Mouse (Mus musculus) cerebellum, adult 11 months (tissue): ENCODE measurements around the gene Prr36.

Experiments used
- DNase-seq: peaks from one replicate; pipeline ENCODE4 v3.0.0; 2022

Gene Prr36

DNA sequence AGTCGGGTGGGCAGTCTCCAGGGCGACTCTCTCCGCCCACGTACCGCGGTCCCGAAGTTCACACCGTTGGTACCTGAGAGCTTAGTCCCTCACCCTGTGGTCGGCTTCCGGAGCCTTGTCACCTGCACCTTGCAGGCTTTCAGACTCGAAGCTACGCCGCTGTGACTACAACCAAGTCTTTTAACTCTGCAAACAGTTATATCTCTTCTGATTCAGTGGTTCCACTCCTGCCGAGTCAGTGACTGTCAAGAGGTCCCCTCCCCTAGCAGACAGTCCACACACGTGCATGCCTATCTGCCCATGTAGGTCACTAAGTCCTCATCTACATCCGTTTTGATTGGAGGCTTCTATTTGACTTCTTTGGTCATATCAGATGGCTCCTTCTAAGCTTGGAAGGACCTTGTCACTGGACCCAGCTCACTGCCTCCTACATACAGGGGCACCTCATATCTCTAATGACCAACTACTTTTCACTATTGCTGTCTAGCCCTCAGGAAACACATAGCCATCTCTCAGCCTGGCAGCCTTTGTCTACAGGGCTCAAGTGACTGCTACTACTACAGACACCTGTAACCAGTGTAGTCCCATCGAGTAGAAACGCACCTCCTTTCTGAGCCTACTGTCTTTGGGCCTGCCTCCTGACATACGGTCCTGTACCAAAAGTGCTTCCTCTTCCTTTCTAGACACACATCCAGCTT lies 22.1 kb upstream of the Prr36 start:
- DNase-seq: no peak

DNA sequence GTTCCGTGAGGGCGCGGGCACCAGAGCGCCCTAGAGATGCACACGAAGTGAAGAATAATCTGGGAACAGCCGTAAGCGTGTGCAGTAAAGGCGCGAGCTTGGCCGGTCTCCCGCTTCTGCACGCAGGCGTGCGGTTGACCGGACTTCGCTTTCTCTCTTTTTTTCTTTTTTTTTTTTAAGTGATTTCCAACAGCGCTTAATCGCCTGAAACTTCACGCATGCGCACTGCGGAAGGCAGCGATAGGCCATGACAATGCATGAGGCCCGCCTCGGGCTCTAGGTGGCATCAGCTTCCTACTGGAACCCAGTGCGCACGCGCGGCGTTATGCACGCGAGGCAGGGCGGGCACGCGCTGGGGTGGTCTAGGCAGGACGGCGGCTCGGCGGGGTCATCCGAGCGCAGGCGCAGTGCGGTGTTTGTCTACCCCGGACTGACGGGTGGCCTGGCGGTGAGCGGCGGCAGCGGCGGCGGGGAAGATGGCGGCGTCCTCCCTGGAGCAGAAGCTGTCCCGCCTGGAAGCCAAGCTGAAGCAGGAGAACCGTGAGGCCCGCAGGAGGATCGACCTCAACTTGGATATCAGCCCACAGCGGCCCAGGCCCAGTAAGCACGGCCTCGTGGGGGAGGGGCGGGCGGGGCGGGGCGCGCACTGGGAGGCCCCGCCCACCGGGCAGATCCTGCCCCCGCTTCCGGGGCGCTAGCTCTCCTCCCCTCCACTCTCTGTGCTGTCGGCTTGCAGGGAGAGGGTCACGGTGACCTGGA lies 21.4 kb upstream of the Prr36 start, which contains the start of the genes Map2k7 and Gm49320:
Gene Map2k7 (plus strand): TSS at position 307 of the 759 bp plus-strand sequence.
Gene Gm49320 (plus strand): TSS at position 432 of the 759 bp plus-strand sequence.
- peak; percentile 100 for DNase-seq

DNA sequence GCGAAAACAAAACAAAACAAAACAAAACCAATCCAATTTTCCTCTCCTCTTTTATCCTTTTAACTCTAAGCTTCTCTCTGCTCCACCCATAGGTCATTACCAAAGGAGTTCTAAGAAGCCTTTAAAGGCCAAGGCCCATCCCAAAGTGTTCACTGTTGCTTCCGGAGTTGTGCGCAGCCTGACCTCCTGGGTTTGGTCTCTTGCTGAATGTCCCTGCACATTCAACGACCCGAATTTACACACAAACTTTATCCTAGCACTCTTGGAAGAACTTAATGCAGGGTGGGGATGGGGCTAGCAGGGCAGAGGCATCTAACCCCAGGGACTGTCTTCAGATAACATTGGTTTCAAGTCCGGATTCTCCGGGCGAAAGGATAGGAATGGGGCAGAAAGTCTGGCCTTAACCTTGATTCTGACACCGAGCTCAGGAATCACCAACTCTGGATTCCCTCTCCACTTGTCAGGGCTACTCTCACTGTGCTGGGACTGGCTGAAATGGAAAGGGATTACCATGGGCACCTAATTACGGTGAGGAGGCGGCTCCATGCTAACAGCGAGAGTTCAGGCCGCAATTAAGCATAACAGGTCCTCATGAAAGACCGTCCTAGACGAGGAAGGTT lies 20.7 kb upstream of the Prr36 start:
- DNase-seq: no peak

DNA sequence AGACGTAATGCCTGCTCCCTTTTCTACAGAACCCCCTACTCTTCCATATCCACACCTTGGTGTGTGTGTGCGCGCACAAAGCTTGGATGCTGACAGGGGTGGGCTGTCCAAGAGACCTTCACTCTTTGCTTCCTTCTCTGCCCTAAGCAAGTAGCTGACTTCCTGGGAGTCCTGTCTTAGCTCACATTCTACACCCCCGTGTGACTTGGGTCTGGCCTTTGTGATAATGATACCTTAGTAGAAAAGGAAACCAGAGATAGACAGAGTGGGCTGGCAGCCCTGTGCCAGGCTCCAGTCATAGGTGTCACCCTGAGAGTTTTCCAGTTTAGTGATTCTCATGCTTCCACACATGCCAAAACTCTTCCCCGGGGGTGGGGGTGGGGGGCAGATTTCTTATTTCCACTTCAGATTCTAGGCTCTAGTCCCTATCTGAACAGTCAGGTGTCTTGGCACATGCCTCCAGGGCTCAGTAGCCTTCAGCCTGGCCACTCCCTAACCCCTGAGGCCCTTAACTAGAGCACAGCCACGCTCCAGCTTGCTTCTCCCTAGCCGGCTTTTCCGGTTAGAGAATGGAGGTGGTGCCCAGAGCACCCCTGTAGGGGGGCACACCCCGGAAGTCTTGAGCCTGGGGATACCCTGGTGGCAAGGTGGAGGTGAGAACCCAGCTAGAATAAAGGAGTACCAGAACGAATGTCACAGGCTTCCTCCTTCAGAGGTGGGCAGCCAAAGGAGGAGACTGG lies 13.5 kb upstream of the Prr36 start:
- DNase-seq: no peak

DNA sequence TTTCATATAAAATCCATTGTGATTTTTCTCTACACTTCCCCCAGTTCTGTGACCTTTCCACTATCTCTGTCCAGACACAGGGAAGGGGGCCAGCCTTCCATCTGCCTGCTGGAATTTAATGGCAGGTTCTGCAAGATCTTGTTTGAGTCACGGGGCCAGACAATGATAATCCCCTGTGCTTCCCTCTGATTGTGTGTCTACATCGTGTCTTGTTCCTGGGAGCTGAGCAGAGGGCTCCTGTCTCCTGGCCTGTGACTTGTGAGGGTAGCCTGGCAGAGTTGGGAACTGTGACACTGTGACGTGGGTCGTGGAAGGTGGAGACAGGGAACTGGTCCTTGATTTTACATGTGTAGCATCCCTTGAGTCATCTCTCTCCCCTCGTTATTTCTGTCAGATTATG lies 12.5 kb upstream of the Prr36 start:
- DNase-seq: no peak

DNA sequence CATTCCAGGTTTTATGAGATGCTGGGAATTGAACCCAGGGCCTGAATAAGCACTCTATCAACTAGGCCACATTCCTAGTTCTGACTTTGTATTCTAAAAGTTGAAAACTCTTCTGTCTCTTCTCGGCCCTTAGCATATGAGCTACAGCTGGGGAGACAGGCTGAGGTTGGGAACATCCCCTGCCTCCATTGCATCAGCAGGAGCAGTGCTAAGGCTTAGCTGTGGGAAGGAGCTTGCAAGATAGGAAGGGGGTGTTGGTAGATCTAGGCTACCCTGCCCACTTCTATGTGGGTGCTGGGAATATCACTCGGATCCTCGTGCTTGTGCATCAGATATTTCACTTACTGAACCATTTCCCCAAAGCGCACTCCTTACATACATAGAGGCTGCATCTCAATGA lies 10.7 kb upstream of the Prr36 start:
- DNase-seq: no peak

DNA sequence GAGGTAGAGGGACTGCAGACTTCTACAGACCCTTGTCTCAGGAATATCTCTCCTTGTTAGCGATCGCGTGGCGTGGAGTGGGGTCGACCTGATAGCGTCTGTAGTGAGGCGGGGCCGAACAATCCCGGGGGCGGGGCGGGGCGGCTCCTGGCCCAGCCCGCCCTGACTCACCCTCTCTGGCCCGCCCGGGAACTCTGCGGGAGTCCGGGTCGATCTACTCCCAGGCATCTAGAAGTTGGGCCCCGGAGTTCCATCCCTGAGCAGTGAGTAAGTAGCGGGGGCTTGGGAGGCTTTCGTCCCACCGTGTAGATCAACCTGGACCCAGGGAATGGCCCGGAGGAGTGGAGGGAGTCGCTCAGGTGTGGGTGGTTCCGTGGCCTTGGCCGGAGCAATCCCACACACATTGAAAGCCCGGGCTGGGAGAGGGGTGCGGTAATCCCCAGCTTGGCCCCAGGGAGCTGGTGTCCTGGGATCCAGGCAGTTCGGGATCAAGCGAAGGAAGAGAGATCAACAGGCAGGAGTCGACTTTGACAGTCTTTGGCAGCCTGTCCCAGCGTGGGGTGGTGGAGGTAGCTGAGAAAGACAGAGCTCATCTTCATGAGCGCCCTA lies 9.6 kb upstream of the Prr36 start, which contains the start of gene Lrrc8e:
Gene Lrrc8e (plus strand): TSS at position 89 of the 609 bp plus-strand sequence.
- no peak for DNase-seq

DNA sequence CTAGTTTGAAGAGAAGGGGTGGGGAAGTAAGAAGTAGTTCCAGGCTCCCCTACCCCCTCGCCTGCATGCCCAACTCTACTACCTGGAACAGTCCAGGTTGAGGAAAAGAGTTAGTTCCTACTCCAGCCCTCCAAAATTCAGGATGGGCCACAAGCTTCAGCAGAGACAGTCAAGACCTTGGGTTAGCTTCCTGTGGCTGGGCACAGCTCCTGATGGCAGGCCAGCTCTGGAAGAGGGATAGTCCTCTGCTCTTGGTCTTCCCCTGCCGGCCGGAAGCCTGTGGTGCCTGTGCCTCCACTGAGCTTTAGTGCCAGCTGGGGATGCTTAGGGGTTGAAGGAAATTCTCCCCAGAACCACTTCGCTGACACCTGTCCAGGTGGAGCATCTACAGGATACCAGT lies 9.1 kb upstream of the Prr36 start:
- no peak for DNase-seq

DNA sequence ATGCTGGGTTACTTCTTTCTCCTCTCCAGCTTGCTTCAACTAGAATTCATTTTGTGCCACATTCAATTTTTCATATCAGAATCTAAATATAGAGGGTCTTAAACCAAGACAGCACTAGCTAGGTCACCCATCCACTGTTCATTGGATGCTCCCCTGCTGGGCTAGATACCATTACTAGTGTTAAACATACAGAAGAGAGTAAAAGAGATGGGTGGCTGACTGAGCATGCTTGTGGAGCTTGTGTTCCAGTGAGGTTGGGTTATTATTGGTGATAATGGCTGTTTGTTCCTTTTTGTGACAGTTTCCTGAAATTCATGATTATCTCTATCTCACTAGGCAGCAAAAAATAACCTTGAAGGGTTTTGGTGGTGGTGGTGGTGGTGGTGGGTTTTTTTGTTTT lies 4.8 kb upstream of the Prr36 start:
- DNase-seq: no peak

DNA sequence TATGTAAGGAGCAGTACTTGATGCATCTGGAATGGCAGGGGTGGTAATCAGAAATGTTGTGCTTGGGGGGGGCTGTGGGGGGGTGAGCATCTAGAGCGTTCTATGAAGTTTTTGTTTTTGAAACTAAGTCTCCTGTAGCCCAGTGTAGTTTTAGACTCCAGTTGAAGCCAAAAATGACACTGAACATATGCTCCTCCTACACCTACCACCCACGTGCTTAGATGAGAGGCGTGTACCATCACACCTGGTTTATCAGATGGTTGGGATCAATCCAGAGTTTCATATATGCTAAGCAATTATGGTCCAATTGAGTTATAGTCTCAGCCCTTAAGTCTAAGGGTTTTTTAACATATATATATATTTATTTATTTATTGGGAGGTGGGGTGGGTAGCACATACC lies 2.4 kb upstream of the Prr36 start:
- no peak for DNase-seq

DNA sequence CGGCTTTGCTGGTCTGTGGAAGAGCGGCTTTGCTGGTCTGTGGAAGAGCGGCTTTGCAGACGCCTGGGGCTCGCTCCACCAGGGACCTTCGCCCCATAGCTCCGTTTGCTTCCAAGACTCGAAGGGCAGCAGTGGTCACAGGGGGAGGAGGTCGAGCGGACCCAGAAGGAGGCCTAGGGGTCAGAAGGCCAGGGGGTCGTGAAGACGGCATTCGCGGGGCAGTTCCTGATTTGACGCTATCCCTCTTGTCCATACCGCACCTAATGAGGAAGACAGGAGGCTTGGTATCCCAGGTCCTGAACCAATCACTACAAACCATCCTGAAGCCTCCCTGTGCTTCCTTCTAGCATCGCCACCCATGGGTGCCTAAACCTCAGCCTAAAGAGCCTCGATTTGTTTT lies 963 bp downstream of the Prr36 start:
- DNase-seq: no peak

DNA sequence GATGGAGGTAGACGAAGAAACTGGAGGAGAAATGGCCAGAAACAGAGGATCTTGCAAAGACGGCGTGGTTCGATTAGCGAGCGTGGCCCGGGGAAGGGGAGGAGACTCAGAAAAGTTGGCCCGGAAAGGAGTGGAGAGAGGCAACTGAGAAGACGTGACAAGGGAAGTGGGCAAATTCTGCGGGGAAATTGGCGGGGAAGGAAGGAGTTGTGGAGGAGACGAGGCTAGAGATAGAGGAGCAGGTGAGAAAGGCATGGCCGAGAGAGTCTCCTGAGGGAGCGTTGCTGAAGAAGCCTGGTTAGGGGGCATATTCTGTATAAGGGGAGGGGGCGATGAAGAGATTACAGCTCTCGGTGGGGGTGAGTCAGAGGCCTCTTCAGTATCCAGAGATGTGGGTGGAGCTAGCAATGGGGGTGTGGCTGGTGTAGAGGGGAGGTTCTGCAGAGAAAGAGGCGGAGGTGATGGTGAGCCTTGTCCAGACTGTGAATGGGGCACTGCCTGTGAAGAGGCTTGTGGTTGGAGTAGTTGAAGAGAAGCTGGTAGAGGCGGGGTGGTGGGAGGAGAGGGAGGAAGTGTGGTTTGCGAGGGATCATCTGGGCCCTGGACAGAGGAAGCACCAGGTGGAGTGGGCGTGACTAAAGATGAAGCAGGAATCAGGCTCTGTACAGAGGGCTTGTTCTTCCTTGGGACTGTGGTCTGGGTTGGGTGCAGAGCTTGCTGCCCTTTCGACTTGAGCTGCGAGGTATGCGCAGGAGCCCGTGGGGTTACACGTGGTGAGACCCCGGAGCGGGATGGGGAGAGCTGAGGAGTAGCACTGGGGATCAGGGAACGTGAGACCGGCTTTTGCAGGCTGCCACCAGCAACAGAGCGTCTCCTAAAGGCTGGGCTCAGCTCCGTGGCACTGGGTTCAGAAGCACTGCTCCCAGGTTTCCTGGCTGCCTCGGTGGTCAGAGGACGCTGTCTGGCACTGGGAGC lies 3.0 kb downstream of the Prr36 start:
- DNase-seq: no peak

DNA sequence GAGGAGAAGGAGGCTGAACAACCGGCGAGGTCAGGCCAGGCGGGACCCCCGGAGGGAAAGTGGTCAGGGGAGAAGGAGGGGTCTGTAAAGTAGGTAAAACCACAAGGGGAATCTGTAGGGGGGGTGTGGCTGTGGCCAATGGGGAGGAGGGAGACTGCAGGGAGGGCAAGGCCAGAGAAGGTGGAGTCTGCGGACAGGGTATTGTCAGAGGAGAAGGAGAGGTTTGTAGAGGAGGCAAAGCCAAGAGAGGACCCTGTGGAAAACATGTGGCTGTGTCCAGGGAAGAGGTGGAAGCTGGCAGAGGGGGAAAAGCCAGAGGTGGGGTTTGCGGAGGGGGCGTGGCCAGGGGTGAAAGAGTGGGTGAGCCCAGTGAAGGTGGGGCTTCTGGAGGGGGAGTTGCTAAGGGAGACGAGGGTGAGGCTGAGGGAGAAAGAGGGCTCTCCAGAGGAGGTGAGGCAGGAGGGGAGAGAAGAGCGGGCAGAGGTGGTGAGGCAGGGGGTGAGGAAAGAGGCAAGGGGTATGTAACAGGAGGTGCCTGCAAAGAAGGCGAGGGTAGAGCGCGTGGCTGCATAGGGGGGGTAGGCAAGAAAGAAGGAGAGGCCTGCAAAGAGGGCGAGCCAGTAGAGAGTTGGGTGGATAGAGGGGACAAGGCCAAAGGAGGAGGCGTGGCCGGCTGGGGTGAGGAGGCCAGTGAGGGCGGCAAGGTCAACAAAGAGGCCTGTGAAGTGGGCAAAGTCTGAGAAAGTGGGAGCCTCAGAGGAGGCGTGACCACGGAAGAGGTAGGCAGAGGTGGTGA lies 3.9 kb downstream of the Prr36 start:
- DNase-seq: no peak

DNA sequence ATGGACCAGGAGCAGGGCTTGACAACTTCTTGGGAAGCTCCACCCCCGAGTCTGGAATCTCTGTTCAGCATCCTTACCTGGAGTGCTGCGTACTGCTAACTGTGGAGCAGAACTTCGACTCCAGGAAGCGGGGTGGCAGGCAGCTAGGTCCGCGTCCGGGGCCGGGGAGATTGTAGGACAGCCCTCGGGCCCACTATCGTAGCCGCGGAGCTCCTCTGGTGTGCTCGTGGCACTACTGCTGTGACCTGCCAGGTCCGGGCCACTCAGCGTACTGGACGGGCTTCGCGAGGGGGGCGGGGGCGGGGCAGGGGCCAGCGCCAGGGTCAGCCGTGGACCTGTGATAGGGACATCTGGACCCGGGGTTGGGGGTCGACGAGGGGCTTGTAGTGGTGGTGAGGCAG lies 4.5 kb downstream of the Prr36 start:
- DNase-seq: no peak

DNA sequence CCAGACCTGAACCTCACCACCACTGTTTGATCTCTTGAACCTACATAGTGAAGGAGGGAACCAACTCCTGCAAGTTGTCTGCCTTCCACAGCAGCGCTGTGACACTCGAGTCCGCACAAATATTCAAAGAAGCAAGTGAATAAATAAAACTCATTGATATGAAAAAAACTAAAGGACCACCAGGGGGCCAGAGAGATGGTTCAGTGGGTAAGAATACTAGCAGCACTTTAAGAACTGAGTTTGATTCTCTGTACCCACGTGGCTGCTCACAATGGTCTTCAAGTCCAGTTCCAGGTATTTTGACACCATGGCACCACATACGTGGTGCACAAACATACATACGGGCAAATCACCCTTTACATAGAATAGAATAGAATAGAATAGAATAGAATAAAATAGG lies 6.2 kb downstream of the Prr36 start:
- no peak for DNase-seq

DNA sequence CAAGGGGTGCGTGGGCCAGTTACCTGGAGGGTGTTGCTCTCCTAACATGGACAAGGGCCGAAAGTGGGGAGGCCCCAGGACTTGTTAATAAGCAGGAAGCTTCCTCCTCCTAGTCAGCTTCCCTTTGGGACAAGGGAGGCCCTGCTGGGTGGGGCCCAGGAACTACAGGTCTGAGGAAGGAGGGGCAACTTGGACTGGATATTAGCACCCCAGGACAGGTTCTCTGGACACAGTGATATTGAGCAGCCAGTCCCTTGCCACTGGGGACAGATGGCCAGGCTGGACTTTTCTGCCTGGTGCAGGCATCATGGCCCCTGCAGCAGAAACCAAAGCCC lies 10.3 kb downstream of the Prr36 start:
- no peak for DNase-seq

DNA sequence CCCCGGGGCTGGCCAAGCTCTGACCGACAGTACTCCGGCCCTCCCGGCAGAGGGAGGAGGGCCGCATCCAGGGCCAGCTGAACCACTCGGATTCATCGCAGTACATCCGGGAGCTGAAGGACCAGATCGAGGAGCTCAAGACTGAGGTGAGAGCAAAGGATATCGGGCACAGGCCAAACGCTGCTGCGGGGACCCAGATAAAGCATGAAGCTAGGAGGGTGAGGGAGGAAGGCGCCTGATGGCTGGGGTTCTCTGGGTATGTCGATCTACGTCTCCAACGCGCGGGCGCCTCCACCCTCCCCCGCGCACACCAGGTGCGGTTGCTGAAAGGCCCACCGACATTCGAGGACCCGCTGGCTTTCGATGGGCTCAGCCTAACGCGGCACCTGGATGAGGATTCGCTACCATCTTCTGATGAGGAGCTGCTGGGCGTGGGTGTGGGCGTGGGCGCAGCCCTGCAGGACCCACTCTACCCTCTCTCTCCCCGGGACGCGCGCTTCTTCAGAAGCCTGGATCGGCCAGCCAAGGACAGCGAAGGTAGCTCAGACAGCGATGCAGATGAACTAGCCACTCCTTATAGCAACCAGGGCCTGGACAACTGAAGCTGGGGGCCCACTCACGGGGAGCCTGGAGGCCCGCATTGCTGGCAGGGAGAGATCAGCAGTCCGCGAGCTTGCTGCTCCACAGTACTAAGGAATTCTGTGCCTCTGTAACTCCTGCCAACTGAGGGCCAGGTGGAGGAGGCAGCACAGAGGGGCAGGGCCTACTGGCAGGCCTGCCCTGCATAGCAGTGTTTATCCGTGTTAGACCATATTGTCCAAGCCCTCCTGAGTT lies 10.9 kb downstream of the Prr36 start:
- no peak for DNase-seq

DNA sequence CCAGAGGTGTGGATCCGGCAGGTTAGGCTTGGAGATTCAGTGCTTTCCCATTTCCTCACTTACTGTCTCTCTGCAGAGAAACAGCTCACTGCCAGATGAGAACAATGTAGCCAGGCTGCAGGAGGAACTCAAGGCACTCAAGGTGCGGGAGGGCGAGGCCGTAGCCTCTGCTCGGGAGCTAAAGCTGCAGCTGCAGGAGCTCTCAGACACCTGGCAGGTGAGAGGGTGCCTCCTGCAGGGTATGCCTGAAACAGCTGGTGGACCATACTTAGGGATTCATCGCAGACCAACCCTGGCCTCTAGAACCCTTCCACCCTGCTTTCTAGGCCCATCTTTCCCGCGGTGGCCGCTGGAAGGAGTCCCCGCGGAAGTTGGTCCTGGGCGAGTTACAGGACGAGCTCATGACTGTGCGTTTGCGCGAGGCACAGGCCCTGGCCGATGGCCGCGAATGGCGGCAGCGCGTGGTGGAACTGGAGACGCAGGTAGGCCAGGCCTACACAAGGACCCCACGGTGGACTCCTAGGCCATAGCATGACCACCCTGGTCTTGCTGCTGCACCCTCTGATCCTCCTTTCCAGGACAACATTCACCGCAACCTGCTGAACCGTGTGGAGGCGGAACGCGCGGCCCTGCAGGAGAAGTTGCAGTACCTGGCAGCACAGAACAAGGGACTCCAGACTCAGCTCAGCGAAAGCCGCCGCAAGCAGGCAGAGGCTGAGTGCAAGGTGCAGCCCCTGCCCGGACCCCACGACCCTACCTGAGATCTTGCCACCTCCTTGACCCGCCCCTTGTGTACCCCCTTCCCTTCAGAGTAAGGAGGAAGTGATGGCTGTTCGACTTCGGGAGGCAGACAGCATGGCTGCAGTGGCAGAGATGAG lies 11.8 kb downstream of the Prr36 start:
- no peak for DNase-seq

DNA sequence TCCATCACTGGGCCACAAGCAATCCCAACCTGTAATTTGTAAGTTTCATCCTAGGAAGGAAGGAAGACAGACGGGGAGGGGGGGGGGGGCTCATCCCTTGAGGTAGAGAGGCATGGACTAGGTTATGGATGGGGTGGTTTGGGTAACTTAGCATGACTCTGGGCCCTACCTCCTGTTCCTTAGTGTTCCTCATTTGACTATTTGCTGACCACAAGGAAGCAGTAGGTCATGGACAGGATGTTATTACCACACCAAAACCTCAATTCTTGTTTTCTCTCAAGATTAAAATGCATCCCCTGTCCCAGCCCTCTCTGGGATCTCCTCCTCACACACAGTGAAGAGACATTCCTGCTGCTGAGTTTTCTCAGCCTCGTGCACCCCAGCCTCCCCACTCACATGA lies 15.9 kb downstream of the Prr36 start:
- no peak for DNase-seq
